Mouse (Mus musculus): Measurements from ENCODE around the gene Ssmem1. TPM values are rescaled to one million over a fixed set of nuclear protein-coding genes. Genes with fewer than 3 reads are reported as not detected.
A peak's percentile ranks its signal among the peaks of the same experiment; 100 is the strongest.

The Ssmem1 gene
- polyA plus RNA-seq, 1 experiment from 2014 or later, result 0.21 TPM

GRCm38 (mm10) chr6:30546571-30547273 is 37.1 kb downstream of the Ssmem1 start:
- H3K4me1 ChIP-seq (replicated peaks), result peaks cover 18% of the 10 kb centered on the region
- no peak overlapping the region for H3K9ac ChIP-seq
- no peak for ATAC-seq (ENCODE audit: insufficient read depth)
- H3K27me3 ChIP-seq, result peaks cover 95% of the 10 kb centered on the region
- H3K4me3 ChIP-seq (replicated peaks), result peak overlapping the region; percentile 17
- H3K9me3 ChIP-seq (replicated peaks), result no peaks in the 10 kb centered on the region
- no peak overlapping the region for H3K27ac ChIP-seq (replicated peaks)
- H3K4me2 ChIP-seq, result peak overlapping the region; percentile 52
- 12% methylated on average over 17 of the region's 17 CpGs for WGBS (ENCODE audit: insufficient replicate concordance)
- no peaks in the 10 kb centered on the region for H3K36me3 ChIP-seq (replicated peaks)

DNA sequence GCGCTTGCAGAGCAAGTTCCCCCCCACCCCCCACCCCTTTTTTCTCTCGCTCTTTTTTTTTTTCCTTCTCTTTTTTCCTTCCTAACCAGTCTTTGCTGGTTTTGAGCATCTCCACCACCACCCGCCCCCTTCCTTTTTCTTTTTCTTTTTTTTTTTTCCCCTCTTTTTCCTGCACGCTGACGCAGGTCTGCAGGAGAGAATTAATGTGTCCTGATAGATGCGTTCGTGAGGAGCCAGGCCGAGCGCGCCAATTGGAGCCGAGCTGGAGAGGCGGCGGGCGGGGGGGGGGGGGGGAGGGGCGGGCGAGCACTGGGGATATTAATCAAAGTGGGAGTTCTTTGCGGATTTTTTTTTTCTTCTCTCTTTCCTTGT is 37.6 kb downstream of the Ssmem1 start:
- Histone ChIP-seq H3K9me3 (replicated peaks) (no peaks in the 10 kb centered on the region), H3K4me2 (peak overlapping the region; percentile 52), H3K36me3 (replicated peaks) (no peaks in the 10 kb centered on the region), H3K27me3 (peaks cover 96% of the 10 kb centered on the region), H3K9ac (no peak overlapping the region), H3K4me1 (replicated peaks) (peaks cover 18% of the 10 kb centered on the region), H3K4me3 (replicated peaks) (peak overlapping the region; percentile 17), H3K27ac (replicated peaks) (no peak overlapping the region)
- no peak for ATAC-seq (ENCODE audit: insufficient read depth)
- WGBS (ENCODE audit: insufficient replicate concordance), result 1% methylated on average over 17 of the region's 17 CpGs

- Histone ChIP-seq H3K36me3 (replicated peaks) (no peaks in the 10 kb centered on the region), H3K9ac (no peak overlapping the region), H3K4me1 (replicated peaks) (peaks cover 18% of the 10 kb centered on the region), H3K27me3 (peaks cover 93% of the 10 kb centered on the region), H3K9me3 (replicated peaks) (no peaks in the 10 kb centered on the region), H3K27ac (replicated peaks) (no peak overlapping the region), H3K4me2 (peak overlapping the region; percentile 52), H3K4me3 (replicated peaks) (peak overlapping the region; percentile 17; the same call in 1 of the 2 replicates)
- WGBS (ENCODE audit: insufficient replicate concordance), result 25% methylated on average over 9 of the region's 9 CpGs
- no peak for ATAC-seq (ENCODE audit: insufficient read depth)
These were observed 38.1 kb downstream of the Ssmem1 start for GRCm38 (mm10) chr6:30547656-30548306.

DNA sequence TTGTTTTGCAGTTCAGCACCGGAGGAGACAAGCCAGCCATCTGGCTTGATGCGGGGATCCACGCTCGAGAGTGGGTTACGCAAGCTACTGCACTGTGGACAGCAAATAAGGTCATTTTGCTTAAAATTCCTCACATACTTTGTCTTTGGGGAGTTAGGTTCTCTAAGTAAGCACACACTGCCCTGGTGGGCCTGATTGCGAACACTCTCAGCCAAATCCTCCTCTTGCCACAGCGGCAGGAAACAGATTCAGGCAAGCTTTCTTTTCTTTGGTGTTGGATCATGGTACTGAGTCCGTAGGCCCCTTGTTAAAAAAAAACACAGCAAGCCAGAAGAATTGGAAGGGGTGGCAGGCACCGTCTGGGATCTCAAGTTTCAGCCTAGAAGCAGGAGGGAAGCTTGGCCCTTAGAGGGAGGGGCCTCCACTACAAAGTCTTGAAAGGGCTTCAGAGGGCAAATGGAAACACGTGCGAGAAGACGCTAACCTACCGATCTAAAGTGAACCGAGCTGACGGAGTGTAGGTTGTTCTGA is 39.6 kb downstream of the Ssmem1 start:
- ATAC-seq (ENCODE audit: insufficient read depth), result no peak
- Histone ChIP-seq H3K9ac (no peak overlapping the region), H3K4me1 (replicated peaks) (peaks cover 18% of the 10 kb centered on the region), H3K36me3 (replicated peaks) (no peaks in the 10 kb centered on the region), H3K27me3 (peaks cover 87% of the 10 kb centered on the region), H3K27ac (replicated peaks) (0 out of 2 replicates have a peak overlapping the region, but pooled peaks have one; percentile 9), H3K4me2 (peak overlapping the region; percentile 33), H3K4me3 (replicated peaks) (no peak overlapping the region), H3K9me3 (replicated peaks) (no peaks in the 10 kb centered on the region)
- 14% methylated on average over 15 of the region's 15 CpGs for WGBS (ENCODE audit: insufficient replicate concordance)

DNA sequence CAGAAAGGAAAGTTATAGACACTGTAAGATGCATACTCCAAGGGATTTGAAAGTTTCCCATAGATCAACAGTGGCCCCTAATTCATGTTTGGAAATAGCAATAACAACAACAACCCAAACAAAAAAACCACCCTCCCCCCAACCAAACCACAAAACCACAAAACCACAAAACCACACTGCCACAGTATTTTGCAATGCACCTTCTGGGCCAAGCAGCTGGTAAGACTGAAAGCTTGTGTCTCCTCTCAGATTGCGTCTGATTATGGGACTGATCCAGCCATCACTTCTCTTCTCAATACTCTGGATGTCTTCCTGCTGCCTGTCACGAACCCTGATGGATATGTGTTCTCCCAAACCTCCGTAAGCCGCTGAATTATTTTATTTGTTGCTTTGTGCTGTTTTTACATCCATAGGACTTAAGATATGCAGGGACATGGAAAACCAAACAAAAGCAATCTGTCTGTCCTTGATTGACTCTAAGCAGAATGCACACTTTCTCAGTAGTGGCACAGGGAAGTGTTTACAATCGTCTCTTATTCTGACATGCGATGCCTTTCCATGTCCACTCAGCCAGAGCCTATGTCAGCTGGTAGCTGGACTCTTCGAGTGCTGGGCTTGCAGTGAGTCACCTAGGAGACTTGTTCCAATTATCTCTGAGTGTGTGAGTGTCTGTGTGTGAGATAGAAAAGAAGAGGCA is 41.0 kb downstream of the Ssmem1 start:
- Histone ChIP-seq H3K9ac (no peak overlapping the region), H3K4me2 (no peak overlapping the region), H3K9me3 (replicated peaks) (no peaks in the 10 kb centered on the region), H3K27ac (replicated peaks) (no peak overlapping the region), H3K36me3 (replicated peaks) (no peaks in the 10 kb centered on the region), H3K4me3 (replicated peaks) (no peak overlapping the region), H3K27me3 (peaks cover 73% of the 10 kb centered on the region), H3K4me1 (replicated peaks) (peaks cover 18% of the 10 kb centered on the region)
- WGBS (ENCODE audit: insufficient replicate concordance), result 41% methylated on average over 7 of the region's 7 CpGs
- ATAC-seq (ENCODE audit: insufficient read depth), result no peak

DNA sequence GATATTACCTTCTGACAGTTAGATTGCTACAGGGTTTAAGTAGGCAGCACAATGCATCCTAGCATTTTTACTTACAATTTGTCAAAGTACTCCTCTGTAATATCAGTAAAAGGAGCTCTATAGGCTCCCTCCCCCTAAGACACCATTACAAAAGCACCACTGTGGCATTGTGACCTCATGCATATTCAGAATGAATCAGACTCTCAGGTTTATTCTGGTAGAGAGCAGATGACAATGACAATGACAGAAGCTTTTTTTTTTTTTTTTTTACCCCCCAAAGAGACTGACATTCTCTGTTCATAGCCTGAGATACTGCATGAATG is 41.5 kb downstream of the Ssmem1 start:
- no peak overlapping the region for H3K4me3 ChIP-seq (replicated peaks)
- no peak overlapping the region for H3K27ac ChIP-seq (replicated peaks)
- peaks cover 18% of the 10 kb centered on the region for H3K4me1 ChIP-seq (replicated peaks)
- H3K9ac ChIP-seq, result no peak overlapping the region
- no peaks in the 10 kb centered on the region for H3K9me3 ChIP-seq (replicated peaks)
- ATAC-seq (ENCODE audit: insufficient read depth), result no peak
- H3K36me3 ChIP-seq (replicated peaks), result no peaks in the 10 kb centered on the region
- no peak overlapping the region for H3K4me2 ChIP-seq
- H3K27me3 ChIP-seq, result peaks cover 68% of the 10 kb centered on the region

GRCm38 (mm10) chr6:30551644-30552580 is 42.3 kb downstream of the Ssmem1 start:
- Histone ChIP-seq H3K27me3 (peaks cover 61% of the 10 kb centered on the region), H3K9ac (no peak overlapping the region)
- WGBS (ENCODE audit: insufficient replicate concordance), result 18% methylated on average over 23 of the region's 23 CpGs

GRCm38 (mm10) chr6:30552628-30553027 is 43.0 kb downstream of the Ssmem1 start:
- no peak for ATAC-seq (ENCODE audit: insufficient read depth)
- H3K9me3 ChIP-seq (replicated peaks), result no peaks in the 10 kb centered on the region
- H3K36me3 ChIP-seq (replicated peaks), result no peaks in the 10 kb centered on the region
- WGBS (ENCODE audit: insufficient replicate concordance), result 45% methylated on average over 6 of the region's 6 CpGs
- H3K27me3 ChIP-seq, result peaks cover 54% of the 10 kb centered on the region
- H3K4me3 ChIP-seq (replicated peaks), result no peak overlapping the region
- no peak overlapping the region for H3K9ac ChIP-seq
- no peak overlapping the region for H3K27ac ChIP-seq (replicated peaks)
- peaks cover 13% of the 10 kb centered on the region for H3K4me1 ChIP-seq (replicated peaks)
- H3K4me2 ChIP-seq, result no peak overlapping the region

More at GRCm38 (mm10) chr6:30551644-30552580, 42.3 kb downstream of the Ssmem1 start:
- H3K4me1 ChIP-seq (replicated peaks), result peaks cover 13% of the 10 kb centered on the region
- H3K4me2 ChIP-seq, result no peak overlapping the region
- H3K4me3 ChIP-seq (replicated peaks), result no peak overlapping the region
- H3K9me3 ChIP-seq (replicated peaks), result no peaks in the 10 kb centered on the region
- no peak overlapping the region for H3K27ac ChIP-seq (replicated peaks)
- H3K36me3 ChIP-seq (replicated peaks), result no peaks in the 10 kb centered on the region
- ATAC-seq (ENCODE audit: insufficient read depth), result no peak

- Histone ChIP-seq H3K4me3 (replicated peaks) (no peak overlapping the region), H3K27ac (replicated peaks) (no peak overlapping the region), H3K36me3 (replicated peaks) (no peaks in the 10 kb centered on the region), H3K9me3 (replicated peaks) (no peaks in the 10 kb centered on the region), H3K4me1 (replicated peaks) (peaks cover 8% of the 10 kb centered on the region; the same call in 1 of the 2 replicates), H3K4me2 (no peak overlapping the region), H3K9ac (no peak overlapping the region), H3K27me3 (peaks cover 45% of the 10 kb centered on the region)
- 60% methylated on average over 7 of the region's 7 CpGs for WGBS (ENCODE audit: insufficient replicate concordance)
- no peak for ATAC-seq (ENCODE audit: insufficient read depth)
These were observed 43.8 kb downstream of the Ssmem1 start for GRCm38 (mm10) chr6:30553381-30554010.

DNA sequence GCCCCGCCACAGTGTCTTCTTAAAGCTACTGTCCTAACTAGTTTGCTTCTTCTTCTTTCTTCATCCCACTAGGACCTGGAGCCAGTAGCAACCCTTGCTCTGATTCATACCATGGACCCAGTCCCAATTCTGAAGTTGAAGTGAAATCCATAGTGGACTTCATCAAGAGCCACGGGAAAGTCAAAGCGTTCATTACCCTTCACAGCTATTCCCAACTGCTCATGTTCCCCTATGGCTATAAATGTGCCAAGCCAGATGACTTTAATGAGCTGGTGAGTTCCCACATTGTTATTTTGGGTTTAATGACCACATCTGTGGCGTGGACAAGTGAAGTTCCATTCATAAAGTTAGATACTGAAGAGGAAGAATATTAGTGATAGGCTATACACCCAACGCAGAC is 44.4 kb downstream of the Ssmem1 start:
- 71% methylated on average over 5 of the region's 5 CpGs for WGBS (ENCODE audit: insufficient replicate concordance)
- no peak overlapping the region for H3K4me2 ChIP-seq
- ATAC-seq (ENCODE audit: insufficient read depth), result no peak
- no peaks in the 10 kb centered on the region for H3K36me3 ChIP-seq (replicated peaks)
- H3K4me3 ChIP-seq (replicated peaks), result no peak overlapping the region
- peaks cover 6% of the 10 kb centered on the region; the same call in 1 of the 2 replicates for H3K4me1 ChIP-seq (replicated peaks)
- H3K27ac ChIP-seq (replicated peaks), result no peak overlapping the region
- H3K9me3 ChIP-seq (replicated peaks), result no peaks in the 10 kb centered on the region
- H3K27me3 ChIP-seq, result peaks cover 41% of the 10 kb centered on the region
- H3K9ac ChIP-seq, result no peak overlapping the region

Data from liver, embryonic 15.5 days (tissue).